Mouse (Mus musculus): ENCODE data around the gene Snx33.

GRCm38 (mm10) chr9:56893313-56893712, 34.9 kb downstream of the Snx33 start:
- TF ChIP-seq CTCF (IDR thresholded peaks at IDR 0.05; ENCODE audit: low read depth) (no peak), EP300 (IDR thresholded peaks at IDR 0.05; ENCODE audit: low read depth) (no peak)
